In the genomic region with DNA sequence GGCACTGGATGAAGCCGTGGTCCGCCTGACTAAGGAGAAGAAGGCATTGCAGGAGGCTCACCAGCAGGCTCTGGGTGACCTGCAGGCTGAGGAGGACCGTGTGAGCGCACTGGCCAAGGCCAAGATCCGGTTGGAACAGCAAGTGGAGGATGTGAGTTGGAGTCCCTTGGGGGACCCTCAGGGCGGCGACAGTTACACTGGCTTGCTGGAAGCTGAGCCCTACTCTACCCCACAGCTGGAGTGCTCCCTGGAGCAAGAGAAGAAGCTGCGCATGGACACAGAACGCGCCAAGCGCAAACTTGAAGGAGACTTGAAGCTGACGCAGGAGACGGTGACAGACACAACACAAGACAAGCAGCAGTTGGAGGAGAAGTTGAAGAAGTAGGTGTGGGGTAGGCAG, we compare ENCODE assay signal across 12 mouse cellular contexts. TPM values are rescaled to one million over a fixed set of nuclear protein-coding genes. Genes with fewer than 3 reads are reported as not detected.
DNase-seq lines count a peak whose midpoint lies in the region; ATAC-seq and TF ChIP-seq lines count a peak whose summit lies in the region.
"Had no signal": no experiment of that assay in that cellular context is flagged by ENCODE, and none has a peak within 500 bp of the region (broad histone marks: within the 10 kb centered on the region; RNA-seq: fewer than 3 reads in every experiment).

No protein-coding gene starts in this region.

- no peak overlapping the region for H3K4me2 ChIP-seq in heart, embryonic 13.5 days
- H3K4me2 ChIP-seq in heart, embryonic 11.5 days = no peak overlapping the region
- peak overlapping the region; percentile 71; the same call in 1 of the 2 replicates for H3K4me2 ChIP-seq in midbrain, embryonic 13.5 days (replicated peaks)
- H3K4me2 ChIP-seq in midbrain, embryonic 14.5 days (ENCODE audit: low read length) = no peak overlapping the region

- no peak for TF ChIP-seq CTCF in cerebellum, adult 2 months (IDR thresholded peaks at IDR 0.05; ENCODE audit: borderline replicate concordance, insufficient read depth, low read depth, low read length)
- no peak for TF ChIP-seq CTCF in olfactory bulb, adult 2 months (IDR thresholded peaks at IDR 0.05; ENCODE audit: insufficient read depth, low read depth, low read length)

- H3K9me3 ChIP-seq in heart, embryonic 13.5 days = no peaks in the 10 kb centered on the region
- H3K9me3 ChIP-seq in heart, embryonic 11.5 days (replicated peaks; ENCODE audit: control insufficient read depth, low read length) = no peaks in the 10 kb centered on the region
- H3K9me3 ChIP-seq in midbrain, embryonic 13.5 days = no peaks in the 10 kb centered on the region
- no peaks in the 10 kb centered on the region for H3K9me3 ChIP-seq in midbrain, embryonic 14.5 days (ENCODE audit: control insufficient read depth, low read length)
- H3K9me3 ChIP-seq: megakaryocyte, embryonic 14.5 days had no signal

- H3K27me3 ChIP-seq in cerebellum, adult 2 months (ENCODE audit: control insufficient read depth, insufficient read depth, low read length) = no peaks in the 10 kb centered on the region
- H3K27me3 ChIP-seq in heart, embryonic 13.5 days (replicated peaks) = peaks cover 81% of the 10 kb centered on the region
- peaks cover 68% of the 10 kb centered on the region for H3K27me3 ChIP-seq in heart, embryonic 11.5 days (ENCODE audit: control insufficient read depth, insufficient read depth, low read length)
- peaks cover 78% of the 10 kb centered on the region for H3K27me3 ChIP-seq in midbrain, embryonic 13.5 days
- H3K27me3 ChIP-seq in midbrain, embryonic 14.5 days (ENCODE audit: control insufficient read depth, insufficient read depth, low read length) = peaks cover 48% of the 10 kb centered on the region

- no peak for TF ChIP-seq POLR2A in cerebellum, adult 2 months (IDR thresholded peaks at IDR 0.05; ENCODE audit: borderline replicate concordance, insufficient read depth, low read length)
- no peak for TF ChIP-seq POLR2A in olfactory bulb, adult 2 months (IDR thresholded peaks at IDR 0.05; ENCODE audit: insufficient read depth, low read depth, low read length)

- H3K4me3 ChIP-seq in cerebellum, adult 2 months (replicated peaks; ENCODE audit: insufficient read depth, low read depth, low read length) = no peak overlapping the region
- no peak overlapping the region for H3K4me3 ChIP-seq in heart, embryonic 13.5 days
- no peak overlapping the region for H3K4me3 ChIP-seq in heart, embryonic 11.5 days (ENCODE audit: low read depth, low read length)
- H3K4me3 ChIP-seq in midbrain, embryonic 13.5 days (replicated peaks) = no peak overlapping the region
- H3K4me3 ChIP-seq in midbrain, embryonic 14.5 days (replicated peaks; ENCODE audit: low read depth, low read length) = no peak overlapping the region
- 0 out of 2 replicates have a peak overlapping the region, but pooled peaks have one; percentile 34 for H3K4me3 ChIP-seq in olfactory bulb, adult 2 months (ENCODE audit: insufficient read depth, low read depth, low read length)

- H3K4me1 ChIP-seq in cerebellum, adult 2 months (ENCODE audit: control insufficient read depth, insufficient read depth, low read length) = peaks cover 27% of the 10 kb centered on the region
- peaks cover 34% of the 10 kb centered on the region for H3K4me1 ChIP-seq in heart, embryonic 13.5 days
- peaks cover 27% of the 10 kb centered on the region for H3K4me1 ChIP-seq in heart, embryonic 11.5 days (ENCODE audit: control insufficient read depth, insufficient read depth, low read length)
- H3K4me1 ChIP-seq in midbrain, embryonic 13.5 days (replicated peaks) = peaks cover 33% of the 10 kb centered on the region
- H3K4me1 ChIP-seq in midbrain, embryonic 14.5 days (ENCODE audit: control insufficient read depth, insufficient read depth, low read length) = peaks cover 12% of the 10 kb centered on the region; the same call in 1 of the 2 replicates
- peaks cover 30% of the 10 kb centered on the region for H3K4me1 ChIP-seq in olfactory bulb, adult 2 months (ENCODE audit: control insufficient read depth, insufficient read depth, low read length)

- peak overlapping the region; percentile 8; the same call in 1 of the 2 replicates for H3K9ac ChIP-seq in heart, embryonic 13.5 days
- H3K9ac ChIP-seq in heart, embryonic 11.5 days (ENCODE audit: low read depth, low read length) = no peak overlapping the region
- H3K9ac ChIP-seq in midbrain, embryonic 13.5 days (replicated peaks) = no peak overlapping the region; the same call in 1 of the 2 replicates
- no peak overlapping the region for H3K9ac ChIP-seq in midbrain, embryonic 14.5 days (replicated peaks; ENCODE audit: low read length)

- DNase-seq in cerebellum, adult 2 months = peak in 1 of 2 experiments; percentile 37
- DNase-seq in cerebellum, adult 9-11 months = no peak
- no peak for DNase-seq in midbrain, embryonic 14.5 days
- no peak for DNase-seq in right cerebral cortex, postnatal 14 days
- DNase-seq: kidney, adult 8-10 months had no signal

- peaks cover 99% of the 10 kb centered on the region for H3K36me3 ChIP-seq in heart, embryonic 13.5 days
- H3K36me3 ChIP-seq in heart, embryonic 11.5 days (ENCODE audit: control insufficient read depth, insufficient read depth, low read length) = peaks cover 25% of the 10 kb centered on the region
- peaks cover 34% of the 10 kb centered on the region for H3K36me3 ChIP-seq in midbrain, embryonic 13.5 days
- H3K36me3 ChIP-seq in midbrain, embryonic 14.5 days (ENCODE audit: control insufficient read depth, insufficient read depth, low read length) = peaks cover 25% of the 10 kb centered on the region

- H3K27ac ChIP-seq in cerebellum, adult 2 months (ENCODE audit: insufficient read depth, low read length) = peak overlapping the region; percentile 80
- no peak overlapping the region for H3K27ac ChIP-seq in heart, embryonic 13.5 days (replicated peaks)
- no peak overlapping the region for H3K27ac ChIP-seq in heart, embryonic 11.5 days (ENCODE audit: low read depth, low read length)
- H3K27ac ChIP-seq in midbrain, embryonic 13.5 days = no peak overlapping the region
- H3K27ac ChIP-seq in midbrain, embryonic 14.5 days (replicated peaks; ENCODE audit: low read depth, low read length) = no peak overlapping the region
- H3K27ac ChIP-seq in olfactory bulb, adult 2 months (ENCODE audit: insufficient read depth, low read depth, low read length) = no peak overlapping the region

- 90% methylated on average over 13 of the region's 13 CpGs for WGBS in cerebellum, adult 2 months
- WGBS in heart, embryonic 13.5 days = 82% methylated on average over 13 of the region's 13 CpGs
- 76% methylated on average over 13 of the region's 13 CpGs for WGBS in heart, embryonic 11.5 days (ENCODE audit: insufficient replicate concordance)
- 80% methylated on average over 13 of the region's 13 CpGs for WGBS in midbrain, embryonic 13.5 days
- WGBS in midbrain, embryonic 14.5 days = 77% methylated on average over 13 of the region's 13 CpGs
- 95% methylated on average over 13 of the region's 13 CpGs for WGBS in olfactory bulb, adult 2 months

- ATAC-seq in heart, embryonic 13.5 days (ENCODE audit: extremely low read depth, insufficient number of reproducible peaks, low FRiP score, low TSS enrichment) = no peak
- no peak for ATAC-seq in heart, embryonic 11.5 days (replicated peaks; ENCODE audit: insufficient number of reproducible peaks, low FRiP score, low TSS enrichment)
- ATAC-seq in midbrain, embryonic 13.5 days = no peak
- no peak for ATAC-seq in midbrain, embryonic 14.5 days (ENCODE audit: low FRiP score, low TSS enrichment)

RNA-seq across cellular contexts. Expression of gene Myh7b, which starts 17.5 kb away (rescaled TPM):
- polyA plus RNA-seq in cerebellum, adult 2 months (2012; rRNA removed) = 17.6 and 20.8 TPM in 2 replicates
- 17.7 and 21.2 TPM in 2 replicates for polyA plus RNA-seq in heart, embryonic 13.5 days (2015; fragmentation: Nextera tagmentation; extraction: Ambion mirVana)
- 13.0 and 13.6 TPM in 2 replicates for polyA plus RNA-seq in heart, embryonic 11.5 days (2014; fragmentation: Nextera tagmentation; extraction: Ambion mirVana)
- 0.97 and 1.1 TPM in 2 replicates for polyA plus RNA-seq in midbrain, embryonic 13.5 days (2015; fragmentation: Nextera tagmentation; extraction: Ambion mirVana)
- 0.64 and 0.77 TPM in 2 replicates for polyA plus RNA-seq in midbrain, embryonic 14.5 days (2014; fragmentation: Nextera tagmentation; extraction: Ambion mirVana)
- polyA plus RNA-seq in olfactory bulb, adult 2 months (2012; ENCODE audit: insufficient read depth, insufficient read length, low replicate concordance, missing spikeins) = not detected in 2 replicates
- polyA plus RNA-seq: liver, adult 2 months; urinary bladder, adult 2 months had no signal

RNA-seq across cellular contexts. Expression of gene Gss, which starts 35.9 kb away (rescaled TPM):
- polyA plus RNA-seq in cerebellum, adult 2 months (2012; rRNA removed) = 25.7 and 26.5 TPM in 2 replicates
- polyA plus RNA-seq in heart, embryonic 13.5 days (2015; fragmentation: Nextera tagmentation; extraction: Ambion mirVana) = 24.2 and 25.6 TPM in 2 replicates
- 21.4 and 23.6 TPM in 2 replicates for polyA plus RNA-seq in heart, embryonic 11.5 days (2014; fragmentation: Nextera tagmentation; extraction: Ambion mirVana)
- 15.8 and 16.0 TPM in 2 replicates for polyA plus RNA-seq in midbrain, embryonic 13.5 days (2015; fragmentation: Nextera tagmentation; extraction: Ambion mirVana)
- 14.8 and 15.2 TPM in 2 replicates for polyA plus RNA-seq in midbrain, embryonic 14.5 days (2014; fragmentation: Nextera tagmentation; extraction: Ambion mirVana)
- polyA plus RNA-seq in olfactory bulb, adult 2 months (2012; ENCODE audit: insufficient read depth, insufficient read length, low replicate concordance, missing spikeins) = not detected in 2 replicates
